Mouse (Mus musculus): ENCODE results near the gene Bglap. TPM values are rescaled to one million over a fixed set of nuclear protein-coding genes. Genes with fewer than 3 reads are reported as not detected.

Gene Bglap
- total and polyA plus RNA-seq, 3 experiments = not detected

DNA sequence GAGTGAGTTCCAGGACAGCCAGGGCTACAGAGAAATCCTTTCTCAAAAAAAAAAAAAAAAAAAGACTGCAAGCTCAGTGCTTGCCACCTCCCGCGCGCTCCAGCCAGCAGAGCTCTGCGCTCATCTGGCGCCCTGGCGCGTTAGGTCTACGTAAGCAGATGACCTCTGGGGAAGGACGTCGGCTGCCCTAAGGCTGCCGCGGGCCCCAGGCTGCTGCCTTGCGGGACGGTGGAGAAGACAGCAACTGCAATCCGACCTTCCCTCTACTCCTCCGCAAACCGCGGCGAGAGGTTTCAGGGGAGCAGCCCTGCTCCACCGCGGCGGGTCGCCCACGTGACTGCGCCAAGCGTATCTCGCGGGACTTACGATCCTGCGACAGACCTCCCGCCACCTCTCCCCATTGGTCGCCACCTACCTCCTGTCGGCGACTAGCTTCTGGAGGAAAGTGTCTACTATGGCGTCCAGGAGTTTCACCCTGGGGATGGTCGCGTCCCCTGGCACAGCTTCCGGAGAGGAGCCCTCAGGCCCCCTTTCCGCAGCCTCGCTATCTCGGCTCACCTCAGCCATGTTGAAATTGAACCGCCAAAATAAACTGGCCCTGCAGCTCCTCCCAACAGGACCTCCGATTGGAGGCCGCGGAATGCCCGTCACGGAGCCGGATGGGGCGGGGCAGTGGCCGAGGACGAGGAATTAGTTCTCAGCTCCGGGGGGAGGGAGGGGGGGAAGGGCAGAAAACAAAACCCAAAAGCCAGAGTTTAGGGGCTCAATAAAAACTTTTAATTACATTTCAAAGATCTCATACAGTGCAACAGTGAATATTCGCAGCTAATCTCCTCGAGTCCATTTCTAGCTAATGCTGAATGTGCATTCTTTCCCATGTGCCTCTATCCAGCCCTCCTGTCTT, 25.7 kb upstream of the Bglap start, which contains the start of gene Pmf1 (continued):
- no peak for TF ChIP-seq RCOR1 (conservative IDR thresholded peaks at IDR 0.05; ENCODE audit: low read depth, low read length)
- peak; percentile 40 for TF ChIP-seq MEF2A (IDR thresholded peaks at IDR 0.05; ENCODE audit: borderline replicate concordance, low read depth, low read length)
- peak; percentile 85 for TF ChIP-seq MYC (IDR thresholded peaks at IDR 0.05; ENCODE audit: low read depth, low read length)
- peak; percentile 98 for TF ChIP-seq CHD2 (IDR thresholded peaks at IDR 0.05; ENCODE audit: low read length)
- TF ChIP-seq MAX (IDR thresholded peaks at IDR 0.05; ENCODE audit: low read length) = peak; percentile 98
- no peak for TF ChIP-seq GABPA (IDR thresholded peaks at IDR 0.05; ENCODE audit: insufficient replicate concordance, low read depth, low read length)
- no peak for TF ChIP-seq EP300 (IDR thresholded peaks at IDR 0.05; ENCODE audit: low read length)
- no peak for TF ChIP-seq ETS1 (conservative IDR thresholded peaks at IDR 0.05; ENCODE audit: low read depth, low read length)
- peak; percentile 89 for TF ChIP-seq USF2 (conservative IDR thresholded peaks at IDR 0.05; ENCODE audit: low read depth, low read length)
- no peak for TF ChIP-seq JUND (conservative IDR thresholded peaks at IDR 0.05; ENCODE audit: low read depth, low read length)
- peak; percentile 82 for TF ChIP-seq MXI1 (IDR thresholded peaks at IDR 0.05; ENCODE audit: low read depth, low read length)
- TF ChIP-seq TCF12 (IDR thresholded peaks at IDR 0.05; ENCODE audit: low read depth, low read length) = peak; percentile 79
- no peak; the same call in none of the 2 replicates for TF ChIP-seq IRF4 (IDR thresholded peaks at IDR 0.05; ENCODE audit: low read depth, low read length)
- peak; percentile 65 for TF ChIP-seq HCFC1 (IDR thresholded peaks at IDR 0.05; ENCODE audit: low read depth, low read length)

DNA sequence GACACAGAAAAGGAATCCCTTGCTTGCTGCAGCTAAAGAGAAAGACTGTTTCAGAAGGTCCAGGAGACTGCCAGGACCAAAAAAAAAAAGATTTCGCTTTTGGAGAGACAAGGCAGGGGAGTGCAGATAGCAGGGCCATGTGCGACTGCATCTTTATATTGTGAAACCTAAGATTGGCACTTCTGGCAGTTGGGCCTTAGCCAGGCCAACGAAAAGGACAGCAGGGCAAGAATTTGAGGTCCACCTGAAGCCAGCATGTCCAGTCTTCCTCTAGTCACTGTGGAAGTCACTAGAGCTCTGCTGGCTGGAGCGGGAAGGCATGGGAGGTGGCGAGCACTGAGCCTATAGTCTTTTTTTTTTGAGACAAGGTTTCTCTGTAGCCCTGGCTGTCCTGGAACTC, 24.7 kb upstream of the Bglap start:
- peak overlapping the region; percentile 65 for H3K9ac ChIP-seq (ENCODE audit: insufficient read depth, low read depth)
- TF ChIP-seq NRF1 (IDR thresholded peaks at IDR 0.05; ENCODE audit: low read depth, low read length) (no peak), TCF12 (IDR thresholded peaks at IDR 0.05; ENCODE audit: low read depth, low read length) (no peak), ZNF384 (IDR thresholded peaks at IDR 0.05; ENCODE audit: low read depth, low read length) (no peak), JUN (IDR thresholded peaks at IDR 0.05; ENCODE audit: insufficient read depth, low read depth, low read length) (no peak), IRF4 (IDR thresholded peaks at IDR 0.05; ENCODE audit: low read depth, low read length) (no peak), CHD1 (IDR thresholded peaks at IDR 0.05; ENCODE audit: low read depth, low read length) (no peak), ZKSCAN1 (IDR thresholded peaks at IDR 0.05; ENCODE audit: borderline replicate concordance, low read depth, low read length) (no peak), SMC3 (IDR thresholded peaks at IDR 0.05; ENCODE audit: low read depth, low read length) (no peak), BHLHE40 (IDR thresholded peaks at IDR 0.05; ENCODE audit: low read depth, low read length) (no peak), MEF2A (IDR thresholded peaks at IDR 0.05; ENCODE audit: borderline replicate concordance, low read depth, low read length) (no peak)
- no peaks in the 10 kb centered on the region for H3K27me3 ChIP-seq (replicated peaks)
- peaks cover 8 to 42% of the 10 kb centered on the region in 2 experiments for H3K4me1 ChIP-seq (ENCODE audit: control insufficient read depth in 1 of 2, insufficient read depth in 2 of 2)
- peaks cover 17 to 54% of the 10 kb centered on the region in 2 experiments for H3K36me3 ChIP-seq (replicated peaks in 1 of 2; ENCODE audit: control insufficient read depth in 1 of 2, insufficient read depth in 1 of 2, low read length in 1 of 2)
- no peak overlapping the region for H3K27ac ChIP-seq (ENCODE audit: insufficient read depth, low read depth)
- no peaks in the 10 kb centered on the region for H3K9me3 ChIP-seq (replicated peaks; ENCODE audit: low read length)
- in situ Hi-C loops (cut with MboI; ENCODE audit: low pct_ligation_motif_present, low pct_unique_long_range_greater_than_20kb, low sequenced_read_pairs) (loop anchor here (5.0 kb wide), 2 partner anchors 53 to 113 kb away; partner anchors contain the start of gene Sema4a), dilution Hi-C loops (cut with MboI; ENCODE audit: extremely low pct_ligation_motif_present, extremely low pct_unique_long_range_greater_than_20kb, low sequenced_read_pairs) (no loop called here)
- peak overlapping the region; percentile 45 for H3K4me2 ChIP-seq (ENCODE audit: insufficient read depth, low read depth, poor library complexity, severe bottlenecking)
- H3K4me3 ChIP-seq (replicated peaks in 1 of 3; ENCODE audit: low read depth in 2 of 3, low read length in 2 of 3, poor library complexity in 1 of 3) = peak overlapping the region; percentile 60 to 92 (median 77)
- DNase-seq (ENCODE audit: extremely low read depth) = no peak
- peaks cover 22% of the 10 kb centered on the region; the same call in 1 of the 2 replicates for H3K79me2 ChIP-seq (replicated peaks; ENCODE audit: control insufficient read depth, extremely low read depth, insufficient read depth, poor library complexity, severe bottlenecking)

All from CH12.LX (cell line).